8 mouse cellular contexts compared by ENCODE assay signal in the genomic region with DNA sequence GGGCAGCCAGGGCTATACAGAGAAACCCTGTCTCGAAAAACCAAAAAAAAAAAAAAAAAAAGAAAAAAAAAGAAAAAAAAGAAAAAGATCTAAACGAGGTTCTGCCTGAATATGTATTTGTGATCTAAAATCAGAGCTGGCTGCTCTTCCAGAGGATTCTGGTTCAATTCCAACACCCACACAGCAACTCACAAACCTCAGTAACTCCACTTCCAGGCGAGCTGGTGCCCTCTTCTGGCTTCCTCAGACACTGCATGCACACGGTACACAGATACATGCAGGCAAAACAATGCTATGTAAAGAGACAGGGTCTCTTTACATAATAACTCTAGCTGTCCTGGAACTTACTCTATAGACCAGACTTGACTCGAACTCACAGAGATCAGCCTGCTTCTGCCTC.
DNase-seq lines count a peak whose midpoint lies in the region; ATAC-seq and TF ChIP-seq lines count a peak whose summit lies in the region.

No protein-coding gene starts in this region.

- ATAC-seq in megakaryocyte, adult 5-6 weeks (ENCODE audit: poor library complexity, severe bottlenecking), result peak; percentile 84

- H3K4me1 ChIP-seq in testis, adult 2 months (ENCODE audit: control insufficient read depth, insufficient read depth, low read length), result no peaks in the 10 kb centered on the region

- TF ChIP-seq POLR2A in testis, adult 2 months (IDR thresholded peaks at IDR 0.05; ENCODE audit: control insufficient read depth, low read depth, low read length), result no peak

- H3K36me3 ChIP-seq in testis, adult 2 months (ENCODE audit: control insufficient read depth, insufficient read depth, low read length), result no peaks in the 10 kb centered on the region

- no peak overlapping the region for H3K27ac ChIP-seq in testis, adult 2 months (ENCODE audit: control insufficient read depth, insufficient read depth, low read depth, low read length)

- peak; percentile 52; the same call in 1 of the 2 replicates for TF ChIP-seq CTCF in testis, adult 2 months (IDR thresholded peaks at IDR 0.05; ENCODE audit: control insufficient read depth, insufficient read depth, insufficient replicate concordance, low read depth, low read length)

- DNase-seq in cerebellum, adult 18-20 months, result peak; percentile 9 to 23
- DNase-seq in cerebellum, adult 9-10 months, result no peak
- DNase-seq in testis, postnatal 14 days (ENCODE audit: low spot score), result no peak
- peak; percentile 79 to 91 for DNase-seq in frontal cortex, postnatal 36 days (ENCODE audit: low spot score in 2 of 2)
- peak; percentile 77 to 90 for DNase-seq in layer of hippocampus, adult 8-10 months (ENCODE audit: low spot score in 2 of 2)
- peak; percentile 81 for DNase-seq in thymus, postnatal 4 days

- no peak overlapping the region for H3K4me3 ChIP-seq in testis, adult 2 months (ENCODE audit: control insufficient read depth, low read depth, low read length)

- no peaks in the 10 kb centered on the region for H3K27me3 ChIP-seq in testis, adult 2 months (ENCODE audit: control insufficient read depth, insufficient read depth, low read length)

Comparison
In these comparisons a context has a peak if more than half of its experiments do, and no peak if none do; other contexts are left out.
1. DNase-seq: peak in cerebellum, adult 18-20 months (2 of 2), frontal cortex, postnatal 36 days (2 of 2), layer of hippocampus, adult 8-10 months (2 of 2) and thymus, postnatal 4 days (single experiment); none in cerebellum, adult 9-10 months (single experiment) and testis, postnatal 14 days (single experiment).